Mouse (Mus musculus): ENCODE results near the gene Kctd14. TPM values are rescaled to one million over a fixed set of nuclear protein-coding genes. Genes with fewer than 3 reads are reported as not detected.
A peak's percentile ranks its signal among the peaks of the same experiment; 100 is the strongest.

Kctd14 gene
- polyA plus RNA-seq, 1 experiment from 2014 or later: 9.9 TPM

- H3K4me3 ChIP-seq: no peak overlapping the region
- no peak overlapping the region for H3K9ac ChIP-seq
- no peak overlapping the region for H3K27ac ChIP-seq
- no peak overlapping the region for H3K4me2 ChIP-seq
- peaks cover 4% of the 10 kb centered on the region; the same call in 1 of the 2 replicates for H3K9me3 ChIP-seq (replicated peaks)
- no peaks in the 10 kb centered on the region for H3K36me3 ChIP-seq
- no peak for ATAC-seq
- peaks cover 4% of the 10 kb centered on the region for H3K4me1 ChIP-seq
- WGBS (ENCODE audit: insufficient replicate concordance): 65% methylated on average over 6 of the region's 6 CpGs
- no peaks in the 10 kb centered on the region for H3K27me3 ChIP-seq (replicated peaks)
Observed at GRCm38 (mm10) chr7:97446171-97446925, 4.8 kb upstream of the Kctd14 start.

GRCm38 (mm10) chr7:97447050-97447531 is 4.0 kb upstream of the Kctd14 start:
- no peak overlapping the region for H3K27ac ChIP-seq
- no peak overlapping the region for H3K4me3 ChIP-seq
- no peak overlapping the region for H3K4me2 ChIP-seq
- 54% methylated on average over 6 of the region's 6 CpGs for WGBS (ENCODE audit: insufficient replicate concordance)
- peaks cover 12% of the 10 kb centered on the region for H3K4me1 ChIP-seq
- no peak for ATAC-seq
- H3K9me3 ChIP-seq (replicated peaks): no peaks in the 10 kb centered on the region
- no peaks in the 10 kb centered on the region for H3K27me3 ChIP-seq (replicated peaks)
- H3K9ac ChIP-seq: no peak overlapping the region
- H3K36me3 ChIP-seq: no peaks in the 10 kb centered on the region

GRCm38 (mm10) chr7:97452196-97452595 is 1.1 kb downstream of the Kctd14 start:
- WGBS (ENCODE audit: insufficient replicate concordance): 58% methylated on average over 6 of the region's 6 CpGs
- peak overlapping the region; percentile 77; the same call in 1 of the 2 replicates for H3K9ac ChIP-seq
- peaks cover 47% of the 10 kb centered on the region for H3K4me1 ChIP-seq
- H3K4me2 ChIP-seq: peak overlapping the region; percentile 87
- no peak for ATAC-seq
- H3K36me3 ChIP-seq: peaks cover 2% of the 10 kb centered on the region
- H3K27ac ChIP-seq: peak overlapping the region; percentile 96
- H3K4me3 ChIP-seq: peak overlapping the region; percentile 70; the same call in 1 of the 2 replicates
- H3K27me3 ChIP-seq (replicated peaks): no peaks in the 10 kb centered on the region
- H3K9me3 ChIP-seq (replicated peaks): no peaks in the 10 kb centered on the region

GRCm38 (mm10) chr7:97453141-97453921 is 2.2 kb downstream of the Kctd14 start:
- Histone ChIP-seq H3K27me3 (replicated peaks) (no peaks in the 10 kb centered on the region), H3K27ac (peak overlapping the region; percentile 96)
- WGBS (ENCODE audit: insufficient replicate concordance): under 1% methylated on average over 27 of the region's 27 CpGs

GRCm38 (mm10) chr7:97454795-97455194 is 3.7 kb downstream of the Kctd14 start:
- Histone ChIP-seq H3K27ac (peak overlapping the region; percentile 39; the same call in 1 of the 2 replicates), H3K4me2 (peak overlapping the region; percentile 87)

More at GRCm38 (mm10) chr7:97453141-97453921, 2.2 kb downstream of the Kctd14 start:
- Histone ChIP-seq H3K4me3 (peak overlapping the region; percentile 70), H3K4me2 (peak overlapping the region; percentile 87), H3K9me3 (replicated peaks) (no peaks in the 10 kb centered on the region), H3K9ac (peak overlapping the region; percentile 77), H3K36me3 (peaks cover 12% of the 10 kb centered on the region), H3K4me1 (peaks cover 47% of the 10 kb centered on the region)
- peak; percentile 99 for ATAC-seq

GRCm38 (mm10) chr7:97455577-97455976 is 4.5 kb downstream of the Kctd14 start:
- Histone ChIP-seq H3K9me3 (replicated peaks) (no peaks in the 10 kb centered on the region), H3K4me2 (peak overlapping the region; percentile 87), H3K4me3 (no peak overlapping the region), H3K36me3 (peaks cover 26% of the 10 kb centered on the region), H3K27me3 (replicated peaks) (no peaks in the 10 kb centered on the region), H3K27ac (no peak overlapping the region), H3K9ac (no peak overlapping the region), H3K4me1 (peaks cover 47% of the 10 kb centered on the region)
- ATAC-seq: no peak
- WGBS (ENCODE audit: insufficient replicate concordance): 53% methylated on average over 3 of the region's 3 CpGs

More at GRCm38 (mm10) chr7:97454795-97455194, 3.7 kb downstream of the Kctd14 start:
- peak overlapping the region; percentile 70 for H3K4me3 ChIP-seq
- no peaks in the 10 kb centered on the region for H3K27me3 ChIP-seq (replicated peaks)
- no peaks in the 10 kb centered on the region for H3K9me3 ChIP-seq (replicated peaks)
- no peak for ATAC-seq
- 87% methylated on average over 10 of the region's 10 CpGs for WGBS (ENCODE audit: insufficient replicate concordance)
- peak overlapping the region; percentile 23; the same call in 1 of the 2 replicates for H3K9ac ChIP-seq
- H3K36me3 ChIP-seq: peaks cover 20% of the 10 kb centered on the region
- peaks cover 47% of the 10 kb centered on the region for H3K4me1 ChIP-seq

- no peak for ATAC-seq
- Histone ChIP-seq H3K9ac (no peak overlapping the region), H3K9me3 (replicated peaks) (no peaks in the 10 kb centered on the region), H3K4me3 (no peak overlapping the region), H3K36me3 (no peaks in the 10 kb centered on the region), H3K27ac (no peak overlapping the region), H3K27me3 (replicated peaks) (no peaks in the 10 kb centered on the region), H3K4me2 (no peak overlapping the region), H3K4me1 (no peaks in the 10 kb centered on the region)
- WGBS (ENCODE audit: insufficient replicate concordance): 61% methylated on average over 5 of the region's 5 CpGs
Observed at GRCm38 (mm10) chr7:97473001-97473400, 21.9 kb downstream of the Kctd14 start.

GRCm38 (mm10) chr7:97479349-97479748 is 28.2 kb downstream of the Kctd14 start:
- Histone ChIP-seq H3K36me3 (no peaks in the 10 kb centered on the region), H3K9me3 (replicated peaks) (no peaks in the 10 kb centered on the region), H3K4me3 (no peak overlapping the region), H3K4me1 (peaks cover 23% of the 10 kb centered on the region), H3K4me2 (no peak overlapping the region), H3K27me3 (replicated peaks) (no peaks in the 10 kb centered on the region), H3K9ac (no peak overlapping the region), H3K27ac (no peak overlapping the region)
- 52% methylated on average over 3 of the region's 3 CpGs for WGBS (ENCODE audit: insufficient replicate concordance)
- no peak for ATAC-seq

- H3K9ac ChIP-seq: no peak overlapping the region
Observed at GRCm38 (mm10) chr7:97480290-97480689, 29.2 kb downstream of the Kctd14 start.

GRCm38 (mm10) chr7:97480821-97481339 is 29.8 kb downstream of the Kctd14 start, which contains the start of gene Ints4:
Gene Ints4 (plus strand): TSS chr7:97480956.
- H3K9ac ChIP-seq: peak within 1 kb of the TSS; percentile 71
- H3K9me3 ChIP-seq (replicated peaks): no peaks in the 10 kb centered on the region
- H3K4me3 ChIP-seq: peak within 1 kb of the TSS; percentile 72
- peaks cover 23% of the 10 kb centered on the region for H3K4me1 ChIP-seq
- peaks cover 14% of the 10 kb centered on the region for H3K36me3 ChIP-seq
- peak within 1 kb of the TSS; percentile 85 for H3K4me2 ChIP-seq
- no peaks in the 10 kb centered on the region for H3K27me3 ChIP-seq (replicated peaks)
- under 1% methylated on average over 24 of the region's 24 CpGs for WGBS (ENCODE audit: insufficient replicate concordance)
- peak; percentile 98 for ATAC-seq
- H3K27ac ChIP-seq: peak within 1 kb of the TSS; percentile 74

More at GRCm38 (mm10) chr7:97480290-97480689, 29.2 kb downstream of the Kctd14 start:
- no peaks in the 10 kb centered on the region for H3K9me3 ChIP-seq (replicated peaks)
- no peak overlapping the region for H3K27ac ChIP-seq
- H3K4me2 ChIP-seq: peak overlapping the region; percentile 85
- peak overlapping the region; percentile 72 for H3K4me3 ChIP-seq
- H3K4me1 ChIP-seq: peaks cover 23% of the 10 kb centered on the region
- 11% methylated on average over 3 of the region's 3 CpGs for WGBS (ENCODE audit: insufficient replicate concordance)
- ATAC-seq: no peak
- H3K36me3 ChIP-seq: peaks cover 8% of the 10 kb centered on the region
- H3K27me3 ChIP-seq (replicated peaks): no peaks in the 10 kb centered on the region

GRCm38 (mm10) chr7:97483378-97483777 is 32.3 kb downstream of the Kctd14 start:
- no peak overlapping the region for H3K27ac ChIP-seq
- H3K27me3 ChIP-seq (replicated peaks): no peaks in the 10 kb centered on the region
- no peak for ATAC-seq
- no peak overlapping the region for H3K4me3 ChIP-seq
- no peak overlapping the region for H3K9ac ChIP-seq
- peaks cover 23% of the 10 kb centered on the region for H3K4me1 ChIP-seq
- peaks cover 38% of the 10 kb centered on the region for H3K36me3 ChIP-seq
- no peak overlapping the region for H3K4me2 ChIP-seq
- 65% methylated on average over 2 of the region's 2 CpGs for WGBS (ENCODE audit: insufficient replicate concordance)
- no peaks in the 10 kb centered on the region for H3K9me3 ChIP-seq (replicated peaks)
